Mouse (Mus musculus) thymus, postnatal 0 days (tissue): Measurements from ENCODE around the gene Rps8. TPM values are rescaled to one million over a fixed set of nuclear protein-coding genes. Genes with fewer than 3 reads are reported as not detected.

Experiments
- DNase-seq: peaks from one replicate; pipeline ENCODE4 v3.0.0-alpha.2; 2015; ENCODE audit warnings: low spot score
- polyA plus RNA-seq: library from polyadenylated mRNA; unstranded; fragments of >200 nt; fragmentation: Nextera tagmentation; extraction: Ambion mirVana; gene quantifications from 2 replicates; pipeline ENCODE4 v1.2.1, GENCODE M21; 2015

Rps8 gene
- polyA plus RNA-seq, 1 experiment from 2014 or later: 1,163 TPM

DNA sequence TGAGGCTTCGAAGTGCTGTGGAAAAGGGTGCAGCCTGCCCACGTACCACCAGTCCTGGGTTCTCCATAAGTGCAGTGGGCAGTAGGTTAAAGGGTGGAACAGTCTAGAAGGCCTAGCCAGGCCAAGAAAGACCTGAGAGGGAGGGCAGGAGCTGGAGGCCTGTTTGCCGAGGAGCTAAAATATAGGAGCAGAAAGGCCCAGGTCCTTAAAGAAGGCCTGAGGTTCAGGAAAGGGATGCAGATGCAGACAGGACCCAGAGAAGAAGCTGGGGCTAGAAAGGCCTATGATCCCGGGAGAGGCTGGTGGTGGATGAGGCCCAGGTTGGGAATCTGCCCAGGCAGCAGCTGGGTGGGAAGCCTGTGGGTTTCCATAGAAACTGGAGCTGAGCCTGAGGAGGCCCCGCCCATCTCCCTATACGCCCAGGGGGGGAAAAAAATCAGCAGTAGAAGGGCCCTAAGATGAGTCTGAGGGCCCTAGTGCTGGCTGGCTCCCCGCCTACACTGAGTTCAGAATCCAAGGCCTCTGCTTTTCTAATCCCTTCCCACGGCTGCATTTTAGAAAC, 30.6 kb downstream of the Rps8 start, which contains the start of gene Btbd19:
Gene Btbd19 (minus strand): TSS at position 378 of the 562 bp plus-strand sequence.
- no peak for DNase-seq

DNA sequence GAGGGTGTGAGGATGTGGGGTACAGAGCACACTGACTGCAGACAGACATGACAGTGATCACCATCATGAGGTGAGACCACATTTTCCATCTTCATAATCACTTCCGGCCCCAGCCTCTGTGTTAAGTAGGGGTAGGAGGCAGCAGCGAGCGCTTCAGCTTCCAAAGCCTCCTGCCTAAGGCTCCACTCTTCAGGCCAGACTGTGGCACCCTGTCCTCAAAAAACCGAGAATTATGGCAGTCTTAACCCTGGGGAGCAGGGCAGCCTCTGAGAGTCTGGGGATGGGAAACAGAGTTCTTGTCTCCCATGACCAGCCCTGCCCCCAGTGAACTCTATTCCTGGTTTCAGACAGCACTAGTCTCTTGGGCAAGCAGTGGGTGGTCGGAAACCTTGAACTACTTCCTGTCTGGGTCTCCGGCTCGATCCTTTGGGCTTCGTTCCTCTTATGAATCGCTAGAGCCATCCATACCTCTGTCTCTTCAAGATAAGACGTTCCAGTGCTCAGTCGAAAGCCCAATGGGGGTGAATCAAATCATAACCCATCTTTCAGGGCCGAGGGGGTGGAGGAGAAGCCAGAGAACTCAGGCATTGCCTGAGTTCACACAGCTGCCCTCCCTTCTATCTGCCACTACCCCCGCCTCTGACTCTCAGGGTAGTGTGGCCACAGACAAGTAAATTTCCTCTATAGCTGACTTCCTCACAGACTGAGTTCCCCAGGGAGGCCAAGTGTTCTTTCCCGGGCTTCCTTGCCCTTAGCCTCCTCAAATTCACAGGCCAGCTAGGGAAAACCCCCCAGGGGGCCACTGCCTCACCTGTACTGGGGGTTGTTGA, 31.3 kb downstream of the Rps8 start:
- peak; percentile 84 for DNase-seq

DNA sequence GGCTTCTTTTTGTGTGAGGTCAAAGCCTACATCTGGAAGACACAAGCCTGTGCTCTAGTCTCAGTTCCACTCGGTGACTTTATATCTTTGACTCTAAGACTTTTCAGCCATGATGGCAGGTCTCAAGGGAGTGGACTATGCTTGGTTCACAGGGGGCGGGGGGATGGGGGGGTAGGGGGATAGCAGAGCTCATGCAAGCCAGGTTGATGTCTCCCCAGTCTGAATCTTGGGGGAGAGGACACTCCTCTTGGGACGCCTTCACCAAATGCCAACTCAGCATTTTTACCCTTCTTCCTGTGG, 31.9 kb downstream of the Rps8 start:
- no peak for DNase-seq

DNA sequence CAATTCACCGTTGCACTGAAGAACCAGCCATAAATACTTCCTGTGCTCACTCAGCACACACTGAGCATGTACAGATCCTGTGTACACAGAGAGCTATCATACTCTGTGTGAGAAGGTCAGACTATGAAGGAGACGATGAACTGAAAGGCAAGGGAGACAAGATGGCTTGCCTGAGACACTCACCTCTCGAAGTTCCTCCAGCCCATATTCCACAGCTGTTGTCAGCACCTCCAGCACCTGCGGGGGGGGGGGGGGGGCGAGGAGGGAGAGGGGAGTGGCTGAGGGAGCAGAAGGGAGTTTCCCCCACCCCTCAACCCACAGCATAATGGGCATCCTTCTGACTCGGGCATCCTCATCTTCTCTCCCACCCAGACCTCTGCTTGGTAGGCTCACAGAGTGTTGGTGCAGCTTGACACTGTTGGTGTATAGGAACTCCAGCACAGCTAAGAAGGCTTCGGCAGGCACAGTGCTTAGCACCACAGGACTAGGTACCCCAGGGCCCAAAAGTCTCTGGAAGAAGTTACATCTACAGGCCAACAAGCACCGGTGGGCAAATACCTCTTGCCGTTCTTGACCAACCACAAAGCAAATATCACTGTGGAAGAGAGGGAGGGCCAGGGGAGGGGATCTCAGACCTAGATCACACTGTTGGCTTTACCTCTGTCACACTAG, 32.4 kb downstream of the Rps8 start:
- DNase-seq: no peak

DNA sequence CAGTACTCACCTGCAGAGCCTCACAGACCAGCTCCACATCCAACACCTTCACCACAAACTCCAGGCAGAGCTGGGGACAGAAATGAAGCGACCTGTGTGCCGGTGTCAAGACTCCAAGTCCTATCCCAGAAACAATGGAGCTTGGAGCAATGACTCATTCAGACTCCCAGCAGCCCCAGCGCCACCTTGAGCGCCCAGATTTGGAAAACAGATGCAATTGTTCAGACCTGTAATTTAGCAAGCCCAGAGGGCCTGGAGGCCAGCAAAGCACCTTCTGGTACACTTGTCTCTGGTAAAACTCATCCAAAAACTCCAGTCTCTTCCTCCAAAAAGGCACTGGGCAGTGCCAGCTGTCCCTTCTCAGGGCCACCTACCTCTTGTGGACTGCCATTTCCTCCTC, 33.8 kb downstream of the Rps8 start:
- no peak for DNase-seq

DNA sequence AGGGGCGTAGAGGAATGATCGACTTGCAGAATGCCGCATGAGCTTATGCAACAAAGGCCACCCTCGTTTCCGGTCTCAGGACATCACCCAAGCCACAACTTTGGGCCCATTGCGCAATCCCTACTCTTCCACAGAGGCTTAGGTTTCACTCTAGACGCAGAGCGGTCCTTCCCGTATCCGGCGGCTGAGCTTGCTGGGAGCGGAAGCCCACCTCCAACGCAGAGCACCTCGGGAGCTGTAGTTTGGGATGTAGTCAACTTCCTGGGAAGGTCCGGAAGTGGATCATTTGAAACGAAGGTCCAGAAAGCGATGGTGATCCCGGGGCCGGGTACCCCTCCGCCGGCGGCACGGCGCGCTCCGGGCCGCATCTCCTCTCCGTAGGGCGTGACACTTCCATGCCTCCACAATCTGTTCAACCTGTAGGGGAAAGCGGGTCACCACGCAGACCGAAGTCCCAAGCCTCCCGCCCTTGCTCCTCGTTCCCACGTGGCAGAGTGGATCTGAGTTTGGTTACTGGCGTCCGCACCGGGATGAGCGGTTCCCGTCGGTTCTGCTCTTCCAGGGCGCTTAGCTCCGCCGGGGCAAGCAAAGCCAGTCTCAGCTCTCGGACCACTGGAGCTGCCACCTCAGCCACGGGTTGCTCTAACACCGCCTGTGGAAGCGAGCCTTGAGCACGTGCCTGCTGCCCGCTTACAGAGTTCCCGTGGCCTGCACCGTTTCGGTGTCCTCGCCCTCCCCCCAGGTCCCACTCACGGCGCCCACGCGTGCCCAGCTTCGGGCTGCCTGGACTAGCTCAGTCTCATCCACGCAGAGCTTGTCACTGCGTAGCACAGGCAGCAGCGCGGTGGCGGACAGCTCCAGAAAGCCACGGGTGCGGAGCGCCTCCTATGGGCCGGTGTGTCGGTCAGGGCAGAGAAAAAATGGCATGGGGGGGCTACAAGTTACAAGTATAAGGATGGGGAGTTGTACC, 35.3 kb downstream of the Rps8 start:
- DNase-seq: peak; percentile 88

DNA sequence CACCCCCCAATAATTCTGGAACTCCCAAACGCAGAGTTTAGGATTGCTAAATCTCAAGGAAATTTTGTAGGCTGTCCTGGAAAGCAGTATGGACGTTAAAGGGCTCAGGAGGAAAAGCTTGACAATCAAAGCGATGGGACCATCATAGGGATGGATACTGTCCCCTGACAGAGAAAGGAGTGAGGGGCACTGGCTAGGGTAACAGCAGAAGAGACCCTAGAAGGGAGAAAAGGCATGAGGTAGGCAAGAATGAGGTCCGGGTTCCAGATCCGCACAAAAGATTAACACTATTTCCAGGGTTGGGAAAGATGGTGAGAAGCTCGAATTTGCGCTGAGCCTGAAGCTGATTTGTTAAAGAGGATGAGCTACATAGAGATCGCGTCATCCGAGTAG, 36.0 kb downstream of the Rps8 start:
- no peak for DNase-seq

DNA sequence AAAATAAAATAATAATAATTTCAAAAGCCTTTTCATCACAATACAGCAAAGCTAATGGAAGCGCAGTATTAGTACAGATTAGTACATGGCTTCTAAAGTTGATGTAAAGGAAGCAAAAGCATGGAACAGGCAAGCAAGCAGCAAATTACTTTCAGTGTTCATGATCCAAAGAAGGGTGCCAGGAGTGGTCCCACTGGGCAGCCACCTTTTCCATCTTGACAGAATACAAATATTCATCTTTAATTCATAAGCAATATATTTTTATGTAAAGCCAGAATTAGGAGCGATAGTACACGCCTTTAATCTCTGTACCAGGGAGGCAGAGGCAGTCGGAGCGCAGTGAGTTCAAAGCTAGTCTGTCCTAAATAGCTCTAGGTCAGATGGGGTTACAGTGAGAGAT, 36.4 kb downstream of the Rps8 start:
- no peak for DNase-seq

DNA sequence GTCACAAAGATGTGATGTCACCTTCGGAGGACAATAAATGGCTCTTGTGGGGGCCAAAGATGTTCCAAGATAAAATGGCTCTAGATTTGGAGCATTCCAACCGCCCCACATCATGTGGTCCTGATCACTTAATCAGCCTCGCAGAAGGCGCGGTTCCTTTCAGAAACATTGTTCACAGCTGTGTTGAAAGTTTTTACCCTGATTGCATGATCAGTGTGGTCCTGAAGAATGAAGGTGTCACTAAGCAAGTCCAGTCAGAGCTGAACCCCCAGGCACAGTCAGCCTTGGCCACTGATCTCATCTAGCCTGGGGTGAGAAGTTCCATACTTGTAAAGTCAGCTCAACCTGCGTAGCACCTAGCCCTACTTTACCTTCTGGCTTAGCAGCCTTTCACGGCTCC, 38.1 kb downstream of the Rps8 start:
- DNase-seq: no peak

DNA sequence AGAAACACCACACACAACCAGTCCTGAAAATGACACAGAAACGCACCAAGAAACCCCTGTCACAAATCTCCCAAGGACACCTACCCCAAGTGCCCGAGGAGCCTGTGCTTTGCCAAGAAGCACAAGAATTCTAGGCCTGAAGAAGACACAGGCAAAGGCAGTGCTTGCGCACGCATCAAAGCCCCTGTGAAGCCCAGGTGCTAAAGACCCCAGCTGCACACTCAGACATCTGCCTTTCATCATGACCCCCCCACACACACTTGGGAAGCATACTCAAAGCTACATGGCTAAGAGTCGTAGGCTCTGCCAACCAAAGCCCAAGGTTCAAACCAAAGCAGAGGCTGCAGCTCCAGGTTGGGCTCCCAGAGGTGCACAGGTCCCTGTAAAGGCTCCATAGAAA, 40.5 kb downstream of the Rps8 start:
- peak; percentile 82 for DNase-seq

DNA sequence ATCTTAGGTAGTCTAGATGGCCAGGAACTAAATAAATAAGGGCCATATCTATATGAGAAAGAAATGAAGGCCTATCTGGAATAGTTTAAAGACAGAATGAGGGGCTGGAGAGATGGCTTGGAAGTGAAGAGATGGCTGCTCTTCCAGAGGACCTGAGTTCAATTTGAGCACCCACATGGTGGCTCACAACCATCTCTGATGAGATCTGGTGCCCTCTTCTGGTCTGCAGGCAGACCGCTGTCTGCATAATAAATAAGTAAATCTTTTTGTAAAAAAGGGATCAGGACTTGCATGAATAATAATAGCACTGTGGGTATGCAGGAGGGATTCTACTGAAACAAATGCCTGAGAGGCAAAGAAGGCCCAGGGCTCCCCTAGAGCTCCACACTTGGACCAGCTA, 42.8 kb downstream of the Rps8 start:
- no peak for DNase-seq

DNA sequence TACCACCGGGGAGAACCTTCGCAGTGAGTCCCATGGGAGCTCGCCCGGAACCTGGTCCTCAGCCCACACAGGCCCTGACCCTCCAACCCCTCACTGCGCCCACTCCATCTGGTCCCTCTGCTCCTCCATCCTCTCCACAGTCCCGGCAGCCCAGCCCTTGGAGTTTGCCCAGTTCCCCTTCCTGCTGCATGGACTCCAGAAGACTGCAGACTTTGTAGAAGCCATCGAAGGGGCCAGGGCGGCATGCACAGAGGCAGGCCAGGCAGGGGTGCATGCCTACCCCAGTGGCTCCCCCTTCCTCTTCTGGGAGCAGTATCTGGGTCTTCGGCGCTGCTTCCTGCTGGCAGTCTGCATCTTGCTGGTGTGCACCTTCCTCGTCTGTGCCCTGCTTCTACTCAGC, 45.1 kb downstream of the Rps8 start:
- no peak for DNase-seq

DNA sequence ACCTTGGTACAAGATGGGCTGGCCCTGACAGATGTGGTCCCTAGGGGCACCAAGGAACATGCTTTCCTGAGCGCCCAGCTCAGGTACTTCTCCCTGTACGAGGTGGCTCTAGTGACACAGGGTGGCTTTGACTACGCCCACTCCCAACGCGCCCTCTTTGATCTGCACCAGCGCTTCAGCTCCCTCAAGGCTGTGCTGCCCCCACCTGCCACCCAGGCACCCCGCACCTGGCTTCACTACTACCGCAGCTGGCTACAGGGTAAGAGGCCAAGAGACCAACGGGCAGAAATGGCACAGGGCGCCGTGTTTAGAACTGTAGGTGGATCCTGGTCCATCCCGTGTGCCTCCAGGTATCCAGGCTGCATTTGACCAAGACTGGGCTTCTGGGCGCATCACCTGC, 45.8 kb downstream of the Rps8 start:
- DNase-seq: peak; percentile 45

DNA sequence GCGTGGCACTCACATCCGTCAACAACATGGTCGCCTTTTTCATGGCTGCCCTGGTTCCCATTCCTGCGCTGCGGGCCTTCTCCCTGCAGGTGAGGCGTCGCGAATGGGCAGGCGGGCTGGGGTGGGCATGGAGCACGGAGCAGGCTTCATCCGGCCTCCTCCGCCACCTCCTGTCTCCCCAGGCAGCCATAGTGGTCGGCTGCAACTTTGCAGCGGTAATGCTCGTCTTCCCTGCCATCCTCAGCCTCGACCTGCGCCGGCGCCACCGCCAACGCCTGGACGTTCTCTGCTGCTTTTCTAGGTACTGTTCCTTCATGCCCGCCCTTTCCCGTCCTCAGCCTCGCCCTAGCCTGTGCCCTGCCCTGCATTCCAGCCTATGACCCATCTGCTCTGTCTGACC, 46.7 kb downstream of the Rps8 start:
- DNase-seq: no peak

DNA sequence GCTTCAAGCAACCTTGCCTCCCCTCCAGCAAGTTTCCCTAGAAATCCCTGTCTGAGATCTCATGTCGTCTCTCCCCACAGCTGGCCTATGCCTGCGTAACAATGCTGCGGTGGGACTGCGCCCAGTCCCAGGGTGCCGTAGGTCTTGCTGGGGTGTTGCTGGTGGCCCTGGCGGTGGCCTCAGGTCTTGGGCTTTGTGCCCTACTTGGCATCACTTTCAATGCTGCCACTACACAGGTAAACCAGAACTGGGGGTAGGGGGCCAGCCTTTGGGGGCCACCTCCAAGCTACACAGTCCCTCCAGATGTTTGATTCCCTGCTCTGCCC, 47.6 kb downstream of the Rps8 start:
- DNase-seq: no peak

DNA sequence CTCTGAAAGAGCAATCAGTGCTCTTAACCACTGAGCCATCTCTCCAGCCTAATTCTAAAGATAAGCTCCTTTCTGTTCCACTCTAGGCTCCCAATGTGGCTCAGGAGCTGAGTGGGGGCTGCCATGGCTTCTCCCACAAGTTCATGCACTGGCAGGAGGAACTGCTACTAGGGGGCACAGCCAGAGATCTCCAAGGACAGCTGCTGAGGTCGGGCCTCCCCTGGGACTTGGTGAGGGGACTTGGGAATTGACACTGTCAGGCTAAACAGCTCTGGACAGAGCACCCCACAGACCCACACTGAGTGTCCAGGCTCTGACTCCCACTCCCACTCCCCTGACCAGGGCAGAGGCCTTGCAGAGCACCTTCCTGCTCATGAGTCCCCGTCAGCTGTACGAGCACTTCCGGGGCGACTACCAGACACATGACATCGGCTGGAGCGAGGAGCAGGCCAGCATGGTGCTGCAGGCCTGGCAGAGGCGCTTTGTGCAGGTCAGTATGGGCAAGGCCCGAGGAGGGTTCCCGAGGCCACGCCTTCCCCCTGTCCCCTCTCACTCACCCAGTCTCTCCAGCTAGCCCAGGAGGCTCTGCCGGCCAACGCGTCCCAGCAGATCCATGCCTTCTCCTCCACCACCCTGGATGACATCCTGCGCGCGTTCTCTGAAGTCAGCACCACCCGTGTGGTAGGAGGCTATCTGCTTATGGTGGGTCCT, 48.1 kb downstream of the Rps8 start:
- DNase-seq: no peak

DNA sequence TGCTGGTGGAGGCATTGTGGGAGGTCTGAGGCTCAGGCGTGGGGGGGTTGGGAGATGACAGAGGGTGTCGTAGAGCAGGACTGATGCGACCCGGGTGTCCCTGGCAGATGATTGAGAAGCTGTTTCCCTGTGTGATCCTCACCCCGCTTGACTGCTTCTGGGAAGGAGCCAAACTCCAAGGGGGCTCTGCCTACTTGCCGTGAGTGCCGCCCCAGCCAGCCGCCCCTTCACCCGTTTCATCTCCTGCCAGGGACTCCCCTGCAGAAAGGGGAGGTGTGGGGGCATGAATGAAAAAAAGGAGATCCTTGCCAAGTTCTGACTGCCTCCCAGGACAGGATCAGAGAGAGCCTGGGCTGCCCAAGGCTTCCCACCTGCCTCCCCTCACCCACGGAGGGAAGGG, 50.9 kb downstream of the Rps8 start:
- DNase-seq: no peak

DNA sequence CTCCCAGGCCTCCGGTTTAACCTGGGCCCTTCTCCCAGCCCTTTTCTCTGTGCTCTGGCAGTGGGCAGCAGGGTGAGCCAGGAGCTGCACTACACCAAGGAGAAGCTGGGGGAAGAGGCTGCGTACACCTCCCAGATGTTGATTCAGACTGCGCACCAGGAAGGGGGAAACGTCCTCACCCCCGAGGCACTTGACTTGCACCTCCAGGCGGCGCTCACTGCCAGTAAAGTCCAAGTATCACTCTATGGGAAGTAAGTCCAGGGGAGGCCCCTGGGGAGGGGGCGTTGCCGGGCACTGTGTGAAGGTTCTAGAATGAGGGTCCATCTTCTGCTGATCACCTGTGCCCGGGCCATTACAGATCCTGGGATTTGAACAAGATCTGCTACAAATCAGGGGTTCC, 51.4 kb downstream of the Rps8 start:
- DNase-seq: no peak
